Mouse (Mus musculus) hindbrain, postnatal 0 days (tissue): ENCODE measurements around the gene Mcoln3. TPM values are rescaled to one million over a fixed set of nuclear protein-coding genes. Genes with fewer than 3 reads are reported as not detected.

Experiments
- ATAC-seq: fragments of 200-750 bp; cut with Nextera tagmentation; 2 replicates; pipeline ENCODE4 v1.8.0; 2017; ENCODE audit warnings: mild to moderate bottlenecking, moderate TSS enrichment, moderate library complexity
- DNase-seq: peaks from one replicate; pipeline ENCODE4 v3.0.0-alpha.2; 2015; ENCODE audit warnings: low spot score
- H3K27ac ChIP-seq: fragments of 300-500 bp; sonication (generic); 2 replicates; pipeline ENCODE4 v1.5.1; 2014; ENCODE audit warnings: mild to moderate bottlenecking
- H3K27me3 ChIP-seq: fragments of 300-500 bp; sonication (generic); 2 replicates; pipeline ENCODE4 v1.6.1; 2014; ENCODE audit warnings: low read length, mixed read lengths; ENCODE audit not compliant: insufficient read depth
- H3K36me3 ChIP-seq: fragments of 300-500 bp; sonication (generic); 2 replicates; pipeline ENCODE4 v1.6.1; 2014; ENCODE audit warnings: low read length, mixed read lengths; ENCODE audit not compliant: insufficient read depth
- H3K4me1 ChIP-seq: fragments of 300-500 bp; sonication (generic); 2 replicates; pipeline ENCODE4 v1.6.1; 2014; ENCODE audit warnings: antibody characterized with exemption, low read length, mixed read lengths; ENCODE audit not compliant: insufficient read depth
- H3K4me2 ChIP-seq: fragments of 300-500 bp; sonication (generic); 2 replicates; pipeline ENCODE4 v1.6.1; 2014; ENCODE audit warnings: low read depth, mild to moderate bottlenecking, low read length, moderate library complexity, mixed read lengths
- H3K4me3 ChIP-seq: fragments of 300-500 bp; sonication (generic); 2 replicates; pipeline ENCODE4 v1.5.1; 2014; ENCODE audit warnings: low read length
- H3K9ac ChIP-seq: fragments of 300-500 bp; sonication (generic); replicated peaks from 2 replicates; pipeline ENCODE4 v1.6.1; 2014; ENCODE audit warnings: mild to moderate bottlenecking, low read length, moderate library complexity, mixed read lengths
- H3K9me3 ChIP-seq: fragments of 300-500 bp; sonication (generic); 2 replicates; pipeline ENCODE4 v1.6.1; 2016; ENCODE audit warnings: low read length, mixed read lengths
- CTCF ChIP-seq: IDR thresholded peaks from 2 replicates; pipeline ENCODE4 v1.5.1; 2016; ENCODE audit warnings: antibody characterized with exemption, control low read depth, low read depth
- WGBS: fragments of 180-500 bp; shearing (Covaris S2); extraction: QIAGEN DNeasy Blood & Tissue Kit; methylation state at CpG from one replicate; pipeline ENCODE4 v1.1.7; 2014; 5-methylcytosine and 5-hydroxymethylcytosine counted together
- polyA plus RNA-seq: library from polyadenylated mRNA; unstranded; fragments of >200 nt; fragmentation: Nextera tagmentation; extraction: Ambion mirVana; gene quantifications from 2 replicates; pipeline ENCODE4 v1.2.1, GENCODE M21; 2015
- total RNA-seq: library from RNA; depleted of rRNA; stranded (reverse); fragments of >200 nt; gene quantifications from 2 replicates; pipeline ENCODE4 v1.2.3, GENCODE M21; 2014

Mcoln3 gene
- total and polyA plus RNA-seq, 2 experiments from 2014 or later, result 0.10 TPM; not detected in 1

GRCm38 (mm10) chr3:146123464-146123825 is 6.2 kb downstream of the Mcoln3 start:
- ATAC-seq, result 0 out of 2 replicates have a peak, but pooled peaks have one; percentile 24
- WGBS, result 51% methylated on average over 9 of the region's 9 CpGs

GRCm38 (mm10) chr3:146127205-146127604 is 10.0 kb downstream of the Mcoln3 start:
- no peak overlapping the region for H3K27ac ChIP-seq

More at GRCm38 (mm10) chr3:146123464-146123825, 6.2 kb downstream of the Mcoln3 start:
- DNase-seq, result peak; percentile 20
- Histone ChIP-seq H3K4me1 (no peaks in the 10 kb centered on the region), H3K27ac (no peak overlapping the region), H3K4me2 (no peak overlapping the region), H3K36me3 (no peaks in the 10 kb centered on the region), H3K4me3 (no peak overlapping the region), H3K9me3 (no peaks in the 10 kb centered on the region), H3K27me3 (no peaks in the 10 kb centered on the region), H3K9ac (no peak overlapping the region)
- TF ChIP-seq CTCF, result no peak

GRCm38 (mm10) chr3:146134834-146135233 is 17.6 kb downstream of the Mcoln3 start:
- H3K4me1 ChIP-seq, result no peaks in the 10 kb centered on the region
- no peaks in the 10 kb centered on the region for H3K9me3 ChIP-seq
- ATAC-seq, result no peak
- no peak for TF ChIP-seq CTCF
- DNase-seq, result no peak
- H3K36me3 ChIP-seq, result no peaks in the 10 kb centered on the region
- no peak overlapping the region for H3K27ac ChIP-seq
- WGBS, result 79% methylated on average over 9 of the region's 9 CpGs
- H3K4me2 ChIP-seq, result no peak overlapping the region
- H3K4me3 ChIP-seq, result no peak overlapping the region
- H3K27me3 ChIP-seq, result no peaks in the 10 kb centered on the region
- no peak overlapping the region for H3K9ac ChIP-seq

More at GRCm38 (mm10) chr3:146127205-146127604, 10.0 kb downstream of the Mcoln3 start:
- H3K36me3 ChIP-seq, result no peaks in the 10 kb centered on the region
- no peak for ATAC-seq
- H3K4me3 ChIP-seq, result no peak overlapping the region
- H3K27me3 ChIP-seq, result no peaks in the 10 kb centered on the region
- TF ChIP-seq CTCF, result no peak
- no peaks in the 10 kb centered on the region for H3K9me3 ChIP-seq
- no peak for DNase-seq
- no peaks in the 10 kb centered on the region for H3K4me1 ChIP-seq
- no peak overlapping the region for H3K9ac ChIP-seq
- no peak overlapping the region for H3K4me2 ChIP-seq
- 74% methylated on average over 6 of the region's 6 CpGs for WGBS

GRCm38 (mm10) chr3:146135417-146135816 is 18.2 kb downstream of the Mcoln3 start:
- no peak overlapping the region for H3K9ac ChIP-seq
- no peaks in the 10 kb centered on the region for H3K36me3 ChIP-seq
- no peaks in the 10 kb centered on the region for H3K4me1 ChIP-seq
- TF ChIP-seq CTCF, result no peak
- H3K27ac ChIP-seq, result no peak overlapping the region
- no peak overlapping the region for H3K4me3 ChIP-seq
- DNase-seq (no peak), ATAC-seq (no peak)
- H3K4me2 ChIP-seq, result no peak overlapping the region
- H3K27me3 ChIP-seq, result no peaks in the 10 kb centered on the region
- WGBS, result 83% methylated on average over 2 of the region's 2 CpGs
- H3K9me3 ChIP-seq, result no peaks in the 10 kb centered on the region

GRCm38 (mm10) chr3:146136422-146136821 is 19.2 kb downstream of the Mcoln3 start:
- WGBS, result 42% methylated on average over 10 of the region's 10 CpGs
- DNase-seq (peak; percentile 19), ATAC-seq (peak; percentile 47; the same call in 1 of the 2 replicates)

DNA sequence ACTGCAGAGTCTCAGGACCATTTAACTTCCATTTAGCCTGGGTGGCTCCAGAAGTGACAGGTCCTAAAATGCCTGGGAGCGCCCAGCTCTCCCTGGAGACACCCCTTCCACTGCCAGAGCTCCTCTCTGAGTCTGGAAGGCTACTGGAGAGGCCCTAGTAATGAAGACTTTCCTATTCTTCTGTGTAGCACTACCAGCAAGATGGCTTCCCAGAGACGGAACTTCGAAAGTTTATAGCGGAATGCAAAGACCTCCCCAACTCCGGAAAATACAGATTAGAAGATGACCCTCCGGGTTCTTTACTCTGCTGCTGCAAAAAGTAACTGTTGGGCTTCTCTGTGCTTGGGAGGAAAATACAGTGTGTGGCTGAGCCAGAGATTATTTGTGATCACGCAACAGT is 23.0 kb downstream of the Mcoln3 start:
- DNase-seq, result no peak
- TF ChIP-seq CTCF, result no peak
- no peak overlapping the region for H3K4me3 ChIP-seq
- H3K4me2 ChIP-seq, result no peak overlapping the region
- no peak overlapping the region for H3K9ac ChIP-seq
- 92% methylated on average over 7 of the region's 7 CpGs for WGBS
- no peaks in the 10 kb centered on the region for H3K27me3 ChIP-seq
- ATAC-seq, result no peak
- H3K27ac ChIP-seq, result no peak overlapping the region
- no peaks in the 10 kb centered on the region for H3K36me3 ChIP-seq
- H3K9me3 ChIP-seq, result no peaks in the 10 kb centered on the region
- no peaks in the 10 kb centered on the region for H3K4me1 ChIP-seq

More at GRCm38 (mm10) chr3:146136422-146136821, 19.2 kb downstream of the Mcoln3 start:
- Histone ChIP-seq H3K4me2 (no peak overlapping the region), H3K27ac (no peak overlapping the region), H3K27me3 (no peaks in the 10 kb centered on the region), H3K36me3 (no peaks in the 10 kb centered on the region), H3K9ac (no peak overlapping the region), H3K4me3 (no peak overlapping the region), H3K9me3 (no peaks in the 10 kb centered on the region), H3K4me1 (no peaks in the 10 kb centered on the region)
- TF ChIP-seq CTCF, result peak; percentile 51

DNA sequence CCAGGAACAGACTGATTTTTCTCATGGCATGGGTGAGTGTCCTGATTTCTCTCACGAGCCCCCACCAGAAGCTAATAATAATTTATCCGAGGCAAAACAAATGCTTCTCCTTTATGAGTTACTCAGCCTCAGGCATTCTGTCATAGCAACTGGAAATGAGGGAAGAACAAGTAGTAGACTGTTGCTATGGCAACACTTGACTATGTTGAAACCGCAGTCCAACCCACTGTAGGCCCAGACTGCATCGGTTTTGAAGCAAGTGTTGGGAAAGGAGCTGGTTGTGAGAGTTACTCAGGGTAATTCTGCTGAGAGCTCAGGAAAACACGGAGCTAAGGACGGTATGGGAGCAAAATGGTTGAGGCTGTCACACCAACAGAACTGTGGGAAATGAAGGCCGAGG is 25.3 kb downstream of the Mcoln3 start:
- 62% methylated on average over 7 of the region's 7 CpGs for WGBS
- Histone ChIP-seq H3K36me3 (no peaks in the 10 kb centered on the region), H3K4me2 (no peak overlapping the region), H3K9me3 (no peaks in the 10 kb centered on the region), H3K27ac (no peak overlapping the region), H3K9ac (no peak overlapping the region), H3K4me3 (no peak overlapping the region), H3K27me3 (no peaks in the 10 kb centered on the region), H3K4me1 (no peaks in the 10 kb centered on the region)
- peak; percentile 16 for DNase-seq
- ATAC-seq, result no peak
- no peak for TF ChIP-seq CTCF
